Mouse (Mus musculus) heart, adult 2 months (tissue): ENCODE data around the gene Podn. TPM values are rescaled to one million over a fixed set of nuclear protein-coding genes. Genes with fewer than 3 reads are reported as not detected.

Experiments
- DNase-seq, 2 experiments: peaks; one replicate each; pipeline ENCODE4 v3.0.0; 2021
- H3K27ac ChIP-seq: fragments of 200-600 bp; 2 replicates; pipeline ENCODE4 v1.8.1; 2022
- H3K27me3 ChIP-seq: fragments of 200-500 bp; 2 replicates; pipeline ENCODE4 v1.6.1; 2012; ENCODE audit warnings: mild to moderate bottlenecking, low read length, inconsistent platforms, mixed read lengths; ENCODE audit not compliant: control insufficient read depth, insufficient read depth
- H3K36me3 ChIP-seq: fragments of 200-500 bp; 2 replicates; pipeline ENCODE4 v1.6.1; 2012; ENCODE audit warnings: low read length, inconsistent platforms; ENCODE audit not compliant: control insufficient read depth, insufficient read depth
- H3K4me1 ChIP-seq: fragments of 200-500 bp; 2 replicates; pipeline ENCODE4 v1.6.1; 2011; ENCODE audit warnings: low read length; ENCODE audit not compliant: control insufficient read depth, insufficient read depth
- H3K4me3 ChIP-seq: fragments of 200-600 bp; 2 replicates; pipeline ENCODE4 v1.8.1; 2022
- H3K79me2 ChIP-seq: fragments of 200-500 bp; replicated peaks from 2 replicates; pipeline ENCODE4 v1.6.1; 2012; ENCODE audit warnings: mild to moderate bottlenecking, inconsistent platforms, low read length, moderate library complexity, mixed read lengths; ENCODE audit not compliant: control insufficient read depth, insufficient read depth
- H3K9ac ChIP-seq: fragments of 200-500 bp; 2 replicates; pipeline ENCODE4 v1.6.1; 2012; ENCODE audit warnings: low read depth, mild to moderate bottlenecking, control low read depth, inconsistent platforms, low read length, mixed read lengths
- CTCF ChIP-seq: fragments of 200-600 bp; IDR thresholded peaks from 2 replicates; pipeline ENCODE4 v1.8.1; 2022; ENCODE audit warnings: antibody characterized with exemption, mild to moderate bottlenecking, moderate library complexity
- EP300 ChIP-seq: fragments of 200-500 bp; IDR thresholded peaks from 2 replicates; pipeline ENCODE4 v1.6.1; 2011; ENCODE audit warnings: low read depth, low read length, control low read depth; ENCODE audit not compliant: insufficient read depth
- POLR2A ChIP-seq: fragments of 200-500 bp; IDR thresholded peaks from 2 replicates; pipeline ENCODE4 v1.6.1; 2011; ENCODE audit warnings: mild to moderate bottlenecking, low read depth, low read length, control low read depth; ENCODE audit not compliant: insufficient read depth
- WGBS: fragments of 180-500 bp; shearing (Covaris S2); methylation state at CpG from one replicate; pipeline ENCODE4 v1.1.7; 2018; 5-methylcytosine and 5-hydroxymethylcytosine counted together
- intact Hi-C: fragments of 180-260 bp; cut with DNase I; formaldehyde crosslinking; loops from one replicate; pipeline ENCODE4 v1.15.1; 2025
- polyA plus RNA-seq: library from polyadenylated mRNA; depleted of rRNA; stranded (reverse); fragments of >200 nt; gene quantifications from 2 replicates; pipeline ENCODE4 v1.2.3, GENCODE M21; 2012
- total RNA-seq, 2 experiments: library from RNA; stranded (reverse); gene quantifications; 2 replicates each; pipeline ENCODE4 v1.2.3; 2021

Gene Podn
- total and polyA plus RNA-seq, 3 experiments = 17.9 to 79.6 (median 20.8) TPM

DNA sequence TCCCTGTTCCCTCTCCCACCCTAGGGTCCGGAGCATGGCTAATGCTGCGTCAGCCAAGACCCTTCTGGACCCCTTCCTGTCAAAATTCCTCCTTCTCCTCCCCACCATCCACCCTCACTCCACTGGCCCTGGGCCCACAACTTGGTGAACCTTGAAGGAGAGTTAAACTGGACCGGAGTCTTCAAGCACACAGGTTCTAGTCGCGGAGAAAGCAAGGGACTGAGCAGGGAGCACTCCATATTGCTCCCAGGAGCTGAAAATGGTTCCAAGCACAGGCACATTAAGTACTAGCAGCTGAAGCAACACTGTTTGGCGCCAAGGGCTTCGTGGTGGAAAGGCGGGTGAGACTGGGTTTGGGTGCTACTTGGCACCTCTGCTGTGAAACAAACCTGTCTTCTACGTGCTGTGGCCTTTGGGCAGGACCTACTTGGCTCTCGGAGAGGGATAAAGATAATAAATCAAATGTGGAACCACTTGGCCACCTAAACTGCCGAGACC lies 63.8 kb downstream of the Podn start:
- TF ChIP-seq POLR2A = no peak
- no peak for TF ChIP-seq EP300
- no peak for TF ChIP-seq CTCF
- intact Hi-C loops = no loop called here
- 55% methylated on average over 11 of the region's 11 CpGs for WGBS
- H3K4me1 ChIP-seq = peaks cover 4% of the 10 kb centered on the region
- peak overlapping the region; percentile 77; the same call in 1 of the 2 replicates for H3K27ac ChIP-seq
- no peaks in the 10 kb centered on the region for H3K36me3 ChIP-seq
- peaks cover 2% of the 10 kb centered on the region; the same call in 1 of the 2 replicates for H3K27me3 ChIP-seq
- H3K4me3 ChIP-seq = peak overlapping the region; percentile 68; the same call in 1 of the 2 replicates
- peak overlapping the region; percentile 80 for H3K9ac ChIP-seq
- no peak for DNase-seq
- H3K79me2 ChIP-seq = no peaks in the 10 kb centered on the region

DNA sequence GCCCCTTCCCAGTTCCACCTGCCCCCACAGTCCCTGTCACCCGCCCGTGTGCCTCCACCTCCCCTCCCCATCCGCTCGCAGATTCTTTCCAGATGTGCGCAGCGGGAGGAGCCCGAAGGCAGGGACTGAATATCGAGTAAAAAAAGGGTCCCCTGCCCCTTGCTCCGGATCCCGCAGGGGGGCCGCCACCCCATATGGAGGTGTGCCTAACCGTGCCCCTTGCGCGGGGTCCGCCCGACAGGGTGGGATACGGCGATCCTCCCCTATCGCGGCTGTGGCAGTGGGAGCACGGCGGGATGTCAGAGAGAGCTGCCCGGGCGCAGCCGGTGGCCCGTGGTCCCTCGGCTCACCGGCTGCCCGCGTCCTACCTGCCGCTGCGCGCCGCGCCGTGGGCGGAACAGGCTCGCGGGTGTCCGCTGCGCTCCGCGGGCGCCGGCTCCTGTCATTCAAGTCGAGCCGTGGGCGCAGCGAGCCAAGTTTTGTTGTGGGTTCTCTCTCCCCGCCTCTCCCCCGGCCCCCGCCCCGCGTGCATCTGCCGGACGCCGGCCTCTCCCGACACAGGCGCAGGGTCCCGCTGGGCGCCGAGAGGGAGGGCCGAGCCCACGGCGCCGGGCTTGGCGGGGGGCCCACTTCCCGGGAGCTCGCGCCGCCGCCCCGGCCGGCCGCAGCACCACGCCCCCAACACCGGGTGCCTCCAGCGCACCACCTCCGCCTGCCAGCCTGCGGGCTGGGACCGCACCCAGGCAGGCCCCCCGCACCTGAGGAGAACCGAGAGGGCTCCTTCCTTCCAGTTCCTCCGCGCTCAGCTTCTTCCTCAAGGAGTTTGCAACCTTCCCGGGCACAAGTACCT lies 64.5 kb downstream of the Podn start:
- H3K4me3 ChIP-seq = peak overlapping the region; percentile 68
- peak overlapping the region; percentile 80 for H3K9ac ChIP-seq
- WGBS = 1% methylated on average over 76 of the region's 86 CpGs
- H3K79me2 ChIP-seq = no peaks in the 10 kb centered on the region
- no peaks in the 10 kb centered on the region for H3K36me3 ChIP-seq
- H3K4me1 ChIP-seq = peaks cover 4% of the 10 kb centered on the region
- no peak for TF ChIP-seq EP300
- no peak for TF ChIP-seq CTCF
- TF ChIP-seq POLR2A = no peak
- peak overlapping the region; percentile 77 for H3K27ac ChIP-seq
- intact Hi-C loops = no loop called here
- H3K27me3 ChIP-seq = peaks cover 2% of the 10 kb centered on the region; the same call in 1 of the 2 replicates
- peak; percentile 77 to 78 for DNase-seq

DNA sequence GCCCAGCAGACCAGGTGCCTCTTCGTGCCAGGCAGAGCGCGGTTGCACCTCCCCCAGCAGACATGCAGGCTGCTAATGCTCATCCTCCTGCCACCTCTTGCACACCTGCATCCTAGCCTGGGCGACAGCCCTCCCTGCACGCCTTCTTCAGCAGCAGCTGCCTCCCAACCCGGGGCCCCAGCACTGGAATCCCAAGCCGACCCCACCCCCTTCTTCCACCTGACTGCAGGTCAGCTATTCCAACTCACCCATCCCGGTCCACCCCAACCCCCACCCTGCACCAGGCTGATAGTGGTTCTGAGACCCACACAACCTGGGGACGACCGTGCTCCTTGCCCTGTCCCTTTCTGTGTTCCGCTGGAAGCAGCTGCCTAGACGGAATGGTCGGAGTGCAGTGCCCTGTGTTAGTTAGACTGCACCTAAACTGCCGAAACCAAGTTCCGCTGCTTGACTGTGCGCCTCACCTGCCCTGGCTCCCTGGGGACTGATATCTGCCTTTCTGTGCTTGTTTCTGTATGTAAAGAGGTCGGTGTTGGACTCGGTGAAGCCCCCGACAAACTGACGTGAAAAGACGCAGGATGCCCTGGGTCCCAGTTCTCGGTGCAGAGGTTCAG lies 65.2 kb downstream of the Podn start:
- WGBS = 21% methylated on average over 22 of the region's 22 CpGs
- peak overlapping the region; percentile 68 for H3K4me3 ChIP-seq
- DNase-seq = no peak
- no peaks in the 10 kb centered on the region for H3K36me3 ChIP-seq
- H3K79me2 ChIP-seq = no peaks in the 10 kb centered on the region
- H3K27ac ChIP-seq = peak overlapping the region; percentile 77
- H3K9ac ChIP-seq = peak overlapping the region; percentile 80
- H3K4me1 ChIP-seq = peaks cover 4% of the 10 kb centered on the region
- TF ChIP-seq EP300 (no peak), POLR2A (no peak), CTCF (no peak)
- H3K27me3 ChIP-seq = peaks cover 2% of the 10 kb centered on the region; the same call in 1 of the 2 replicates
- intact Hi-C loops = no loop called here

DNA sequence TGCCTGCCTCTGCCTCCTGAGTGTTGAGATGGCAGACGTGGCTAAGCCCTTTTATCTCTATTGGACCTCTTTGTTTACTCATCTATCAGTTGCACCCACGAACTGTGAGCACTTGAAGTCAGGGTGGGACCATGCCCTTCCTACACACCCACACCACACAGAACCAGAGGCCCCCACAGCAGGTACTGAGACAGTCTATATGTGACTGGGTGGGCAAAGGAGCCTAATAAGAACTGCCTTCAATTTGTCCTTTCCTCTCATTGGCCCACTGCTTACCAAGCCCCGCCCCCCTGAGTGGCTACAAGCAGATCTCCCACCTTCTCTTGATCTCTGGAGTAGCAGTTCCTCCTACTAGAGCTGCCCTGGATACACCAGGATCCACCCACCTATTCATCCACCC lies 70.1 kb downstream of the Podn start:
- intact Hi-C loops = no loop called here
- no peak for DNase-seq
- Histone ChIP-seq H3K36me3 (no peaks in the 10 kb centered on the region), H3K27me3 (peaks cover 2% of the 10 kb centered on the region; the same call in 1 of the 2 replicates), H3K27ac (no peak overlapping the region), H3K4me1 (peaks cover 2% of the 10 kb centered on the region), H3K9ac (no peak overlapping the region), H3K79me2 (no peaks in the 10 kb centered on the region), H3K4me3 (no peak overlapping the region)
- 56% methylated on average over 3 of the region's 3 CpGs for WGBS
- no peak for TF ChIP-seq POLR2A
- no peak for TF ChIP-seq CTCF
- TF ChIP-seq EP300 = no peak

DNA sequence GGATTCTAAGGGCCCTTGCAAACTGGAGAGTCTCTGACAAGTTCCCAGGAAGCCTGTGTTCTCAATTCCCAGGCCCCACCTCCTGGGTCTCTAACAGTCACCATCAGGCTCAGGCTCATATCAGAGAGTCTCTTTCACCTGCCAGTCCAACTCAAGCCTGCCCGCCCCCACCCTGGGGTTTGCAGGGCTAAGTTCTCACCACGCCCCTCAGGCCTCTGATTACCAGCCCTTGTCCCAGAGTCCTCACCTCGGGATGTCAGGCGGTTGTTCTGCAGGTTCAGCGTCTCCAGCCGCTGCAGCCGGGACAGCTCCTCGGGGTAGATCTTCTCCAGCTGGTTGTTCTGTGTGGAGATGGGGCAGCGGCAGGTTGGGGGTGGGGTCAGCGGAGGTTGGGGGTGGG lies 71.0 kb downstream of the Podn start:
- Histone ChIP-seq H3K36me3 (no peaks in the 10 kb centered on the region), H3K4me3 (no peak overlapping the region), H3K27me3 (no peaks in the 10 kb centered on the region), H3K79me2 (no peaks in the 10 kb centered on the region), H3K4me1 (no peaks in the 10 kb centered on the region), H3K27ac (no peak overlapping the region), H3K9ac (no peak overlapping the region)
- TF ChIP-seq POLR2A (no peak), CTCF (no peak), EP300 (no peak)
- whole genome bisulfite sequencing = 20% methylated on average over 10 of the region's 10 CpGs
- intact Hi-C loops = no loop called here
- DNase-seq = peak; percentile 35 to 37

DNA sequence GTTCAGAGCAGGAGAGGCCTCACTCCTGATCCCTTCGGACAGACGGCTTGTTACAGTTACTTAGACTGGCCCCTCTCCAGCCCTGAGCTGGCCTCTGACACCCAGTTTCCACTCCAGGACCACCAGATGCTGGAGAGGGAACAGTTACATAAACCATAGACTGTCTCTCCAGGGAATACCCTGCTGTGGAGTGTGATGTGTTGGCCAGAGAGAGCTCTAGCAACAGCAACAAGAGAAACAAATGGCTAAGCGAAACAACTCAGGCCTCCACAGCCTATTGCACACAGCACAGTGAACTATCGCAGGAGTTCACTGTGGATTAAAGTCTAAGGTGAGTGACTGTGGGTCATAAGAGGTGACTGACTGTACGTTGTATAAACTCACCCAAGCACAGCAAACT lies 71.6 kb downstream of the Podn start:
- Histone ChIP-seq H3K27ac (no peak overlapping the region), H3K9ac (no peak overlapping the region), H3K4me1 (peaks cover 2% of the 10 kb centered on the region; the same call in 1 of the 2 replicates), H3K79me2 (no peaks in the 10 kb centered on the region), H3K27me3 (no peaks in the 10 kb centered on the region), H3K4me3 (no peak overlapping the region), H3K36me3 (no peaks in the 10 kb centered on the region)
- peak; percentile 74 to 78 for DNase-seq
- WGBS = 60% methylated on average over 5 of the region's 5 CpGs
- TF ChIP-seq CTCF (no peak), POLR2A (peak; percentile 17; the same call in 1 of the 2 replicates), EP300 (peak; percentile 81; the same call in 1 of the 2 replicates)
- intact Hi-C loops = no loop called here
